Mouse (Mus musculus): Measurements from ENCODE around the gene Ltbr. TPM values are rescaled to one million over a fixed set of nuclear protein-coding genes. Genes with fewer than 3 reads are reported as not detected.

Ltbr gene
- total RNA-seq, 2 experiments from 2014 or later, result 7.1 to 7.2 TPM

GRCm38 (mm10) chr6:125346029-125346428, 32.3 kb upstream of the Ltbr start:
- ATAC-seq (replicated peaks; ENCODE audit: low FRiP score, poor library complexity, severe bottlenecking), result no peak

- no peak for ATAC-seq (replicated peaks; ENCODE audit: low FRiP score, poor library complexity, severe bottlenecking)
Observed at GRCm38 (mm10) chr6:125345625-125346024, 31.9 kb upstream of the Ltbr start.

- ATAC-seq (replicated peaks; ENCODE audit: low FRiP score, poor library complexity, severe bottlenecking), result no peak
Observed at GRCm38 (mm10) chr6:125344866-125345265, 31.2 kb upstream of the Ltbr start.

DNA sequence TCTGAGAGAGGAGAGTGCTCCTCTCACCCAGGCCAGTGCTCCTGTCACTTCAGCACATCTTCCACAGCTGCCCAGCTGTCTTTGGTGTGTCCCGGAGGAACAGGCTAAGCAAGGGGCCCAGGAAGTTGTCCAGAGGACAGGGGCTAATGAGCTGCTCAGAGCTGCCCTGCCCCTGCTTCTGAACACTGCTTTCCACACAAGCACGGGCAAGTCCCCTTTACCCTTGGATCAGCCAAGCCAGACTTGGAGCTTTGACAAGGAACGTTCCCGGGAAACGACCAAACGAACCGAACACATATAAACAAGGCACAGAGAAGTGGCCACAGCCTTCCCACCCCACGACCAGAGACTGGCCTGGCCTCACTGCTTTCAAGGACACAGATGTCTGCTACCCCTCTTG, 30.4 kb upstream of the Ltbr start:
- ATAC-seq (replicated peaks; ENCODE audit: low FRiP score, poor library complexity, severe bottlenecking), result no peak

DNA sequence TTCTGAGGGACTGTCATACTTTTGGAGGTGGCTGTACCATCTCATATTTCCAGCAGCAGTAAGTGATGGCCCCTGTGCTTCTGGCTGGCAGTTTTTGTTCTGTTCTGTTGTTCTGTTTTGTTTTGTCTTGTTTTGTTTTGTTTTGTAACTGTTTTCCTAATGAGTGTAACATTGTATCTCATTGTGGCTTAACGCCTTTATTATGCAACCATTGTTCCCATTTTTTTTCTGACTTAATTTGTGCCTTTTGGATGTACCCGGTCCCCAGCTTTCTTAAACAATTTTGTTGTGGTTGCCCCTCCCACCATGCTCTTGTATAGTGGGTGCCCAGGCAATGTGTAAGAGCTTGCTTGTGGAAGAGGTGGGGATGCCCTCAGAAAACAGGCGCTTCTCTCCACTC, 28.5 kb upstream of the Ltbr start:
- no peak for ATAC-seq (replicated peaks; ENCODE audit: low FRiP score, poor library complexity, severe bottlenecking)

- no peak for ATAC-seq (replicated peaks; ENCODE audit: low FRiP score, poor library complexity, severe bottlenecking)
Observed at GRCm38 (mm10) chr6:125340244-125340643, 26.6 kb upstream of the Ltbr start.

GRCm38 (mm10) chr6:125338791-125339660, 25.3 kb upstream of the Ltbr start:
- ATAC-seq (replicated peaks; ENCODE audit: low FRiP score, poor library complexity, severe bottlenecking), result no peak

- ATAC-seq (replicated peaks; ENCODE audit: low FRiP score, poor library complexity, severe bottlenecking), result no peak
Observed at GRCm38 (mm10) chr6:125334356-125334755, 20.7 kb upstream of the Ltbr start.

DNA sequence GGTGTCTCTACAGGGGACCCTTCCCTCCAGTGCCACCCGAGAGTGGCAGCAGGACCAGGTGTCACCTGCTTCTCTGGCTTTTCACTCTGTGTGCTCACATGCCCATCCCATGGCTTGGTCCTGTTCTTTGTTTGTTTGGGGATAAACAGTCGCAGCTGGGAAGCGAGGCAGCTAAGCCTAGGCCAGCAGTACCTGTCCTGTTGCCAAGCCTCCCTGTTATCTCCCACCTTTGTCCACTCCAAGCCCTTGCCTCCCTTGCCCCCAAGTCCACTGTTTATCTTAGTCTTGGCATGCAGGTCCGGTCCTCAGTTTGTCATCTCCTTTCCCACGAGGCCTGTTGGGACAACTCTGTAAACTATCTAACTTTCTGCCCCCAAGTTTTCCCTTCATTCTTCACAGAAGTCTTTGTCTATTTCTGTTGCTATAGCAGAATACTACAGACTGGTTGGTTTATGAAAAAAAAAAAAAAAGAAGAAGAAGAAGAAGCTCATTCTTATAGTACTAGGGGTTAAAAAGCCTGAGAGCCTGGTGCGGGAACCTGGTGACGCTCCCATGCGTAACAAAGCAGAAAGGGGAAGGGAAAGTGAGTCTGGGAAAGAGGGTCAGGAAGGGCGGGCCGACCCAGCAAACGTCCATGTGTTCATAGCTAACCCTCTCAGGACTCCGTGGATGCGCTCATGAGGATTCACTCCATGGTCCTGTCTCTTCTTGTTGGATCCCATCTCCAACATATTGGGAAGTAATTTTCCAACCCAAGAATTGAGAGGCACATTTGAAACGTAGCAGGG, 19.6 kb upstream of the Ltbr start:
- ATAC-seq (replicated peaks; ENCODE audit: low FRiP score, poor library complexity, severe bottlenecking), result no peak

DNA sequence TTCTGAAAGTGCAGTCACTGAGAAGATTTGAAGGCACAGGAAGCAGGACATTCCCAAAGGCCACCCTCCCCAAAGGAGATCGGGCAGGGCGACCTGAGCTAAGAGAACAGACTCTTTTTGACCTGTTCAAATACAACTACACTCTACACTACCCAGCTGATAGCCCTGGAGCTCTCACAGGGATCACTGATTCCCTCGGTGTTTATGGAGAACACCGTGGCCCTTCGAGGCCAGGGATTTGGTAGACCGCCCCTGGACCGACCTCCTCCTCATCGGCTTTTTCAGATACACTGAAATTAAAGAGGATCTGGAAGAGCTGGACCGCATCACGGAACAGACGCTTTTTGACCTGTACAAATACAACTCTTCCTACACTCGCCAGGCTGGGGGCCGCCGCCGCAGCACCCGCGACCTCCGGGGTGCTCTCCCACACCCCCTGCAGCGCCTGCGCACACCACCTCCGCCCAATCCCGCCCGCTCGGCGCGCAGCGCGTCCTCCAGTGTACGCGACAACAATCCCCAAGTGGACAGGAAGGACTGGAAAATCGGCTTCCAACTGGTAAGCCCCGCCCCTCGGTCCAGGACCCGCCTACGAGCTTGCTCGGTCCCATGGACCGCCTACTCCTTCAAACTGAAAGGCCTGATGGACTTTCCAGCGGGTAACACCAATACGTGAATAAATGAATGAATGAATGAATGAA, 17.1 kb upstream of the Ltbr start:
- no peak for ATAC-seq (replicated peaks; ENCODE audit: low FRiP score, poor library complexity, severe bottlenecking)

DNA sequence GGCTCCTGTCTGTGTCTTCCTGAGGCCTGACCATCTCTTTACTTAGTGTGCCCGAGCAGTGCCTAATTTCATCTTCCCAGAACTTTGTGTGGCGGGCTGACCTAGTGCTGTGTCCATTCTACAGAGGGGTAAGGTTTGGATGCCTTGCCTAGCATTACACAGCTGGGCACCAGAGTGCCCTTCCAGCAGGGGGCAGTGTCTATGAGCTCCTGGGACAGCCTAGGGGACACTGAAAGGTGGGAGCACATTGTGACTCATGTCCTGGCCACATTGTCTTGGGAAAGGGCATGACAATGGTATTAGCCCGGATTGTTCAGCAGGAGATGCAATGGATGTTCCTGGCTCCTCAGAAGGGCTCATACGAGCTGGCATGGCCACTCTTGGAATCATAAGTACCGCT, 14.6 kb upstream of the Ltbr start:
- ATAC-seq (replicated peaks; ENCODE audit: low FRiP score, poor library complexity, severe bottlenecking), result no peak

DNA sequence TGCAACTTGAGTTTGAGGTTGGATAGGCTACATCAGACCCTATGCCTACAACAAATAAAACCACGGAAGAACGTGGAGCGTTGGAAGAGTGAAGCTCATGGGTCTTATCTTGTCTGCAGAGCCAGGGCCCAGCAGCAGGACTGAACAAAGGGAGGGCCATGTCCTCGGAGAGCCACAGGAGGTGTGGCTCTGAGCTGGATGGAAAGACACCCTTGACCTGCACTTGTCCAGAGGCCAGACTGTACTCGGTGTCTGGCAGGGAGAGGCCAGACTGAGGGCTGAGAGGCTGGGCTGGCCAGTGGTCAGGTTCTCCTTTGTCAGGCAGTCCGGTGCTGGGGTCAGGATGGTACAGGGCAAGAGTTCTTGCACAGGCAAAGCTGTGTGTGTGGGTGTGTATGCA, 11.7 kb upstream of the Ltbr start:
- ATAC-seq (replicated peaks; ENCODE audit: low FRiP score, poor library complexity, severe bottlenecking), result no peak

GRCm38 (mm10) chr6:125323547-125323946, 9.9 kb upstream of the Ltbr start:
- ATAC-seq (replicated peaks; ENCODE audit: low FRiP score, poor library complexity, severe bottlenecking), result no peak

- ATAC-seq (replicated peaks; ENCODE audit: low FRiP score, poor library complexity, severe bottlenecking), result no peak
Observed at GRCm38 (mm10) chr6:125322794-125323193, 9.1 kb upstream of the Ltbr start.

DNA sequence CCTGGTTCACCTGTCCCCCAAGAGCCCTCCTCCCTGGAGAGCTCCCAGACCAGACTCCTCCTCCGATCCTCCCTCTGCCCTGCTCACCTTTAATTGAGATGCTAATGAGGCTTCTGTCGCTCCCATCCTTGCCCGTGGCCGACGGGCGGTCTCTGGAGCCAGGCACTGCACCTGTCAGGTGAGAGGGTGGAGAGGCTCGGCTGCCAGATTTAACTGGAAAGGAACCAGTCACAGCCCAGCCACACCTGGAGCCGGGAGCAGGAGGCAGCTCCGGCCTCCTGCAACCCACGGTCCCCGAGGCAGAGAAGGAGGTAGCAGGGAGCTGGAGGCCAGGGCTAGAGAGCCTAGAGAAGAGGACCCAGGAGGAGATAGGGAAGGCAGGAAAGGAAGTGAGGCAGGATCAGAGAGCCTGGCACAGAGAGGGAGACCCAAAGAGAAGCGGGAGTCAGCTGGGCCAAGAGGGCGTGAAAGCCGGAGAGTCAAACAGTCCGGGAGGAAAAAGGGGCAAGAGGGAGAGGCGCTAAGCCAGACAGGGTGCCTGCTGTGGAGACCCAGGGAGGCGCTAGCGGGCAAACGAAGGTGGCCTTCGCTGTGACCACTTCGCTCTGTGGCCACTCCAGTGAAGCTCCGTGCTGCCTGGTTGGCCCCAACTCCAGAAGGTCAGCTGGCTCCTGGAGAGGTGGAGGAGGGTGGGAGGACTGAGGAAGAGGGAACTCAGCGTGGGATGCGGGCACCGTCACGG, 7.6 kb upstream of the Ltbr start:
- no peak for ATAC-seq (replicated peaks; ENCODE audit: low FRiP score, poor library complexity, severe bottlenecking)

DNA sequence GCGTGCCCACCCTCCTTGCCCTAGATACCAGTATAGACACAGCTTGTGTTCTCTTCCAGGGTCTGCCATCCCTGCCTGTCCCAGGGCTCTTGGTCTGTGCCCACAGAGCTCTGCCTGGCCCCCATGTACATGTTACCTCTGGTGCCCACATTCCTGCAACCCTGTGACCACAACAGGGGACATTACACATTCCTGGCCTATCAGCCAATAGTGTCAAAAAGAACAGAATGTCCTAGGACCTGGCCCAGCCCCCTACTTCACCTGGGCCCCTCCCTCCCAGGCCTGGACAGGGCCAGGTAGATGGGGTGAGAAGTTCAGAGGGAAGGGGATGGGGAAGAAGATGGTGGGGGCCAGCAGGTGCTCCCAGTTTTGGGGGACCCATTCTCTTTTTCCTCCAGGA, 6.6 kb upstream of the Ltbr start, which contains the start of gene Scnn1a:
Gene Scnn1a (plus strand): TSS at position 337 of the 400 bp plus-strand sequence.
- no peak for ATAC-seq (replicated peaks; ENCODE audit: low FRiP score, poor library complexity, severe bottlenecking)

GRCm38 (mm10) chr6:125319919-125320296, 6.2 kb upstream of the Ltbr start:
- ATAC-seq (replicated peaks; ENCODE audit: low FRiP score, poor library complexity, severe bottlenecking), result no peak

DNA sequence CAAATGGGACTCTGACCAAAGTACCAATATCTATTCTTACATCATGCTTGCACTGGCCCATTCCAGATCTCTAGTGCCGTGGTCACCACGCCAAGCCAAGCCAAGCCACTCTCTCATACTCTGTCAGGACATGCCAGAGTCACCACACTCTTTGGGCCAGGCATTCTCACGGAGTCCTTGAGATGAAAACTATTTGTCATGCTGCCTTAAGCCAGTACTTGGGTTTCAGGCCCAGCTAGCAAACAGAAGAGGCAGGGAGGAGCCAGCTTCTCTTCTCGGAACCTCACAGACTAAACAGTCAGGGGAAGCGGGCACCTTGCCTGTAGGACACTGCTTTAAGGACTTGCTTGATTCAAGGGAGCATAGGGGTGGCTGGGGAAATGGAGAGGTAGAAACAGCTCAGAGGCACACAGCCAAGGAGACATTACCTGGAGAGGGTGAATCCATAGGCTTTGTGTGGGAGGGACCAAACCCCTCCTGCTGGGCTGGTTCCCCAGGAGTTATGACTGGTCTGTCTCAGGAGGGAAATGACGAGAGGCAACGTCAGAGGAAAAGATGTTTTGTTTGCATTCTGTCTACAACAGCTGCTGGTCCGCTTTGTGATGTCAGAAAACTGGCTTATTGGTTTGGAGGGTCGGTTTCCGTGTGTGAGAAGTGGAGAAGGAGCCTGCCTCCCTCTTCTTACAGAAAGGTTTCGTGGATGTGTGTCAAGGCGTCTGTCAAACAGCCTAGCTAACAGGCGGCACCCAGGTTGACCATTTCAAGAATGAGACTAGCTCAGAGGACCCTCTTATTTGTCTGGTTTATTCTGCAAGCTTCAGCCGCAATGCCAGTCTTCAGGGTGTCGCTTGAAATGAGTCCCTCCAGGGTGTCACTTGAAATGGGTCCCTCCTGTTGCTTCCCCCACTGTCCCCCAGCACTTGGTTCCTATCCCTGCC, 5.6 kb upstream of the Ltbr start:
- no peak for ATAC-seq (replicated peaks; ENCODE audit: low FRiP score, poor library complexity, severe bottlenecking)

DNA sequence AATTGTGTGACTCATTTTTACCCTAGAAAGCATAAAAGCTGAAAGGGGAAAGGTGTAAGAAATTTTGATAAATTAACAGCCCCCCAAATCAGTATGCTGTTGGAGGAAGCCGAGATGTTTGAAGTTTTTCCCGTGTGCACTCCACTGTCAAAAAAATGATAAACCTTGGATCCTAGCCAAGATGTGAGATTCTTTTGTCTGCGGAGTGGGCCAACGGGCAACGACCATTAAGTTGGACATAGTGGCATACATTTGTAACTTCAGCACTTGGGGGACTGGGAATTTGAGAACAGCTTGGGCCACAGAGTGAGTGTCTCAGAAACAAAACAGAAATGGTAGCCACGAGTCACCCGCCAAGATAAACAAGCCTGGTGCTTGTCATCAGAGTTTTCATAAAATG, 3.4 kb upstream of the Ltbr start:
- no peak for ATAC-seq (replicated peaks; ENCODE audit: low FRiP score, poor library complexity, severe bottlenecking)
